Comparison of ENCODE assay signal across 9 mouse cellular contexts in the genomic region with DNA sequence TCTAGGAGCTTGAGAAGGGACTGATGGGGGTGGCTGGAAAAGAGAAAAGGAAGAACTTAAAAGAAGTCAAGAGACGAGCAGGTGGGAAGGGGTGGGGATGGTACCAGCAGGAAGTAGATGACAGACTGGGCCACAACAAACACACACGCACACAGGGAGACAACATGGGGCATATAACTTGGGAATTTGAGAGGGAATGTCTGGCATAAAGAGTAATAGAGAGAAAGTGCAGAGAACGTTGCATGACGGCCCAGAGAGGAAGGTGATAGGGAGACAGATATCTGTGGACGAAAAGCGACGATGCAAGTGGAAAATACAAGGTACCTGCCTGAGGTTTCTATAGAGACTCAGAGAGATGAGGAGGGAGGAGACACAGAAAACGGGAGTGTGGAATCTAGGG. TPM values are rescaled to one million over a fixed set of nuclear protein-coding genes. Genes with fewer than 3 reads are reported as not detected.
DNase-seq lines count a peak whose midpoint lies in the region; ATAC-seq and TF ChIP-seq lines count a peak whose summit lies in the region.
"Had no signal": no experiment of that assay in that cellular context is flagged by ENCODE, and none has a peak within 500 bp of the region (broad histone marks: within the 10 kb centered on the region; RNA-seq: fewer than 3 reads in every experiment).

No protein-coding gene starts in this region.

- TF ChIP-seq CTCF in gastrocnemius, adult 2 months (IDR thresholded peaks at IDR 0.05): no peak

- H3K4me1 ChIP-seq in forebrain, embryonic 13.5 days: peaks cover 61% of the 10 kb centered on the region
- H3K4me1 ChIP-seq in liver, embryonic 12.5 days: peaks cover 68% of the 10 kb centered on the region

- H3K27ac ChIP-seq in gastrocnemius, adult 2 months: peak overlapping the region; percentile 98
- H3K27ac ChIP-seq in forebrain, embryonic 13.5 days: peak overlapping the region; percentile 97
- H3K27ac ChIP-seq in liver, embryonic 12.5 days: peak overlapping the region; percentile 92

- peak overlapping the region; percentile 86 for H3K9ac ChIP-seq in forebrain, embryonic 13.5 days
- peak overlapping the region; percentile 90 for H3K9ac ChIP-seq in liver, embryonic 12.5 days

- peak overlapping the region; percentile 86 for H3K4me2 ChIP-seq in forebrain, embryonic 13.5 days
- H3K4me2 ChIP-seq in liver, embryonic 12.5 days: peak overlapping the region; percentile 81

- H3K27me3 ChIP-seq in forebrain, embryonic 13.5 days: no peaks in the 10 kb centered on the region
- H3K27me3 ChIP-seq in liver, embryonic 12.5 days (replicated peaks): no peaks in the 10 kb centered on the region

- DNase-seq in gastrocnemius, adult 2 months: no peak
- no peak for DNase-seq in gastrocnemius, adult 8-10 months (ENCODE audit: low spot score in 2 of 2)
- peak; percentile 41 for DNase-seq in A20 (ENCODE audit: low read depth, low spot score)
- DNase-seq in right cerebral cortex, adult 2 months (ENCODE audit: low spot score in 2 of 2): no peak
- no peak for DNase-seq in gastrocnemius, adult 18-20 months (ENCODE audit: low spot score)
- DNase-seq in gastrocnemius, postnatal 36 days: no peak

- H3K36me3 ChIP-seq in forebrain, embryonic 13.5 days (ENCODE audit: poor library complexity, severe bottlenecking): peaks cover 46% of the 10 kb centered on the region
- peaks cover 47% of the 10 kb centered on the region for H3K36me3 ChIP-seq in liver, embryonic 12.5 days

- peak overlapping the region; percentile 72 for H3K4me3 ChIP-seq in gastrocnemius, adult 2 months
- peak overlapping the region; percentile 78 for H3K4me3 ChIP-seq in forebrain, embryonic 13.5 days
- H3K4me3 ChIP-seq in liver, embryonic 12.5 days: peak overlapping the region; percentile 84

- 2% methylated on average over 8 of the region's 8 CpGs for WGBS in forebrain, embryonic 13.5 days
- 4% methylated on average over 8 of the region's 8 CpGs for WGBS in liver, embryonic 12.5 days (ENCODE audit: insufficient replicate concordance)

- intact Hi-C loops in gastrocnemius, adult 2 months (cut with DNase I): no loop called here
- intact Hi-C loops in gastrocnemius, postnatal 36 days (cut with DNase I): no loop called here

- no peak for ATAC-seq in forebrain, embryonic 13.5 days
- peak; percentile 1; the same call in 1 of the 2 replicates for ATAC-seq in liver, embryonic 12.5 days

- H3K9me3 ChIP-seq in forebrain, embryonic 13.5 days (replicated peaks): no peaks in the 10 kb centered on the region
- no peaks in the 10 kb centered on the region for H3K9me3 ChIP-seq in liver, embryonic 12.5 days (replicated peaks)

RNA-seq across cellular contexts. Expression of a gene that starts 0.9 kb away (rescaled TPM):
- total RNA-seq in gastrocnemius, adult 2 months (2021): 100 to 1,000 TPM in 1 of 2 experiments, 10 to 100 TPM in 1; 97.6 to 119 TPM
- total RNA-seq in gastrocnemius, adult 8-10 months (2022): 100 to 1,000 TPM; 119 to 120 (median 119) TPM
- 86.9 and 87.3 TPM in 2 replicates for polyA plus RNA-seq in forebrain, embryonic 13.5 days (2015; fragmentation: Nextera tagmentation; extraction: Ambion mirVana)
- polyA plus RNA-seq in liver, embryonic 12.5 days (2016; fragmentation: Nextera tagmentation; extraction: Ambion mirVana): 39.9 and 41.9 TPM in 2 replicates
- total RNA-seq in gastrocnemius, adult 18-20 months (2021): 100 to 1,000 TPM; 107 to 108 TPM
- 100 to 1,000 TPM in 1 of 2 experiments, 10 to 100 TPM in 1; 99.1 to 112 TPM for total RNA-seq in gastrocnemius, postnatal 36 days (2021)

RNA-seq across cellular contexts. Expression of a gene that starts 12.2 kb away (rescaled TPM):
- not detected for total RNA-seq in gastrocnemius, adult 2 months (2021)
- total RNA-seq in gastrocnemius, adult 8-10 months (2022): not detected
- 0.17 TPM in 1 of 2 replicates, not detected in the other for polyA plus RNA-seq in forebrain, embryonic 13.5 days (2015; fragmentation: Nextera tagmentation; extraction: Ambion mirVana)
- polyA plus RNA-seq in liver, embryonic 12.5 days (2016; fragmentation: Nextera tagmentation; extraction: Ambion mirVana): not detected in 2 replicates
- not detected for total RNA-seq in gastrocnemius, adult 18-20 months (2021)
- total RNA-seq in gastrocnemius, postnatal 36 days (2021): not detected
- total RNA-seq: heart, adult 18-20 months had no signal

RNA-seq across cellular contexts. Expression of a gene that starts 13.0 kb away (rescaled TPM):
- total RNA-seq in gastrocnemius, adult 2 months (2021): 1 to 10 TPM; 5.7 to 6.5 TPM
- total RNA-seq in gastrocnemius, adult 8-10 months (2022): 1 to 10 TPM; 4.3 to 5.8 (median 4.7) TPM
- 77.4 and 80.0 TPM in 2 replicates for polyA plus RNA-seq in forebrain, embryonic 13.5 days (2015; fragmentation: Nextera tagmentation; extraction: Ambion mirVana)
- 32.4 TPM in 2 replicates for polyA plus RNA-seq in liver, embryonic 12.5 days (2016; fragmentation: Nextera tagmentation; extraction: Ambion mirVana)
- 1 to 10 TPM; 6.0 to 6.1 TPM for total RNA-seq in gastrocnemius, adult 18-20 months (2021)
- 1 to 10 TPM; 8.5 to 9.3 TPM for total RNA-seq in gastrocnemius, postnatal 36 days (2021)

RNA-seq across cellular contexts. Expression of a gene that starts 15.2 kb away (rescaled TPM):
- under 1 TPM in 1 of 2 experiments, not detected in 1; 0.18 TPM for total RNA-seq in gastrocnemius, adult 2 months (2021)
- not detected for total RNA-seq in gastrocnemius, adult 8-10 months (2022)
- polyA plus RNA-seq in forebrain, embryonic 13.5 days (2015; fragmentation: Nextera tagmentation; extraction: Ambion mirVana): not detected in 2 replicates
- 0.24 TPM in 1 of 2 replicates, not detected in the other for polyA plus RNA-seq in liver, embryonic 12.5 days (2016; fragmentation: Nextera tagmentation; extraction: Ambion mirVana)
- under 1 TPM in 1 of 2 experiments, not detected in 1; 0.21 TPM for total RNA-seq in gastrocnemius, adult 18-20 months (2021)
- not detected for total RNA-seq in gastrocnemius, postnatal 36 days (2021)
- total RNA-seq: heart, adult 18-20 months had no signal

RNA-seq across cellular contexts. Expression of a gene that starts 15.3 kb away (rescaled TPM):
- not detected for total RNA-seq in gastrocnemius, adult 2 months (2021)
- under 1 TPM in 1 of 4 experiments, not detected in 3; 0.75 TPM for total RNA-seq in gastrocnemius, adult 8-10 months (2022)
- 4.3 and 6.2 TPM in 2 replicates for polyA plus RNA-seq in forebrain, embryonic 13.5 days (2015; fragmentation: Nextera tagmentation; extraction: Ambion mirVana)
- polyA plus RNA-seq in liver, embryonic 12.5 days (2016; fragmentation: Nextera tagmentation; extraction: Ambion mirVana): 0.29 and 0.45 TPM in 2 replicates
- not detected for total RNA-seq in gastrocnemius, adult 18-20 months (2021)
- total RNA-seq in gastrocnemius, postnatal 36 days (2021): under 1 TPM; 0.57 to 0.69 TPM
